Mouse (Mus musculus) midbrain, embryonic 16.5 days (tissue): ENCODE measurements around the gene Samd14. TPM values are rescaled to one million over a fixed set of nuclear protein-coding genes. Genes with fewer than 3 reads are reported as not detected.
"Not testable (repeated sequence)": the region's sequence is repeated elsewhere in the genome, so short reads cannot be mapped to it uniquely, and the experiment has no call there.

Source experiments
- ATAC-seq: fragments of 200-750 bp; cut with Nextera tagmentation; 2 replicates; pipeline ENCODE4 v1.8.0; 2017; ENCODE audit warnings: moderate TSS enrichment
- H3K27ac ChIP-seq: fragments of 300-500 bp; sonication (generic); 2 replicates; pipeline ENCODE4 v1.5.1; 2014; ENCODE audit warnings: mild to moderate bottlenecking, low read length, mixed read lengths
- H3K27me3 ChIP-seq: fragments of 300-500 bp; sonication (generic); 2 replicates; pipeline ENCODE4 v1.6.1; 2014; ENCODE audit warnings: low read depth, low read length, mixed read lengths; ENCODE audit not compliant: control insufficient read depth, insufficient read depth
- H3K36me3 ChIP-seq: fragments of 300-500 bp; sonication (generic); 2 replicates; pipeline ENCODE4 v1.6.1; 2014; ENCODE audit warnings: mild to moderate bottlenecking, low read length, moderate library complexity, mixed read lengths; ENCODE audit not compliant: control insufficient read depth, insufficient read depth
- H3K4me1 ChIP-seq: fragments of 300-500 bp; sonication (generic); 2 replicates; pipeline ENCODE4 v1.6.1; 2014; ENCODE audit warnings: mild to moderate bottlenecking, low read length, mixed read lengths; ENCODE audit not compliant: control insufficient read depth, insufficient read depth
- H3K4me2 ChIP-seq: fragments of 300-500 bp; sonication (generic); 2 replicates; pipeline ENCODE4 v1.6.1; 2014; ENCODE audit warnings: mild to moderate bottlenecking, low read length, mixed read lengths
- H3K4me3 ChIP-seq: fragments of 300-500 bp; sonication (generic); 2 replicates; pipeline ENCODE4 v1.5.1; 2014; ENCODE audit warnings: low read depth, mild to moderate bottlenecking, low read length, moderate library complexity, mixed read lengths
- H3K9ac ChIP-seq: fragments of 300-500 bp; sonication (generic); 2 replicates; pipeline ENCODE4 v1.6.1; 2014; ENCODE audit warnings: low read depth, low read length, mixed read lengths
- H3K9me3 ChIP-seq: fragments of 300-500 bp; sonication (generic); replicated peaks from 2 replicates; pipeline ENCODE4 v1.6.1; 2014; ENCODE audit warnings: mild to moderate bottlenecking, low read length, mixed read lengths; ENCODE audit not compliant: control insufficient read depth, poor library complexity, severe bottlenecking
- WGBS: fragments of 180-500 bp; shearing (Covaris S2); extraction: QIAGEN DNeasy Blood & Tissue Kit; methylation state at CpG from one replicate; pipeline ENCODE4 v1.1.7; 2014; 5-methylcytosine and 5-hydroxymethylcytosine counted together
- polyA plus RNA-seq: library from polyadenylated mRNA; unstranded; fragments of >200 nt; fragmentation: Nextera tagmentation; extraction: Ambion mirVana; gene quantifications from 2 replicates; pipeline ENCODE4 v1.2.1, GENCODE M21; 2015

Samd14 gene
- polyA plus RNA-seq, 1 experiment from 2014 or later, result 171 TPM

GRCm38 (mm10) chr11:95008661-95009628, 734 bp upstream of the Samd14 start:
- Histone ChIP-seq H3K4me2 (peak overlapping the region; percentile 97), H3K36me3 (peaks cover 16% of the 10 kb centered on the region), H3K9ac (peak overlapping the region; percentile 99), H3K9me3 (no peaks in the 10 kb centered on the region), H3K4me3 (peak overlapping the region; percentile 81), H3K4me1 (peaks cover 59% of the 10 kb centered on the region), H3K27ac (peak overlapping the region; percentile 94), H3K27me3 (no peaks in the 10 kb centered on the region)
- peak; percentile 22 for ATAC-seq
- WGBS, result 27% methylated on average over 15 of the region's 15 CpGs

- H3K4me1 ChIP-seq, result peaks cover 62% of the 10 kb centered on the region
- peaks cover 13% of the 10 kb centered on the region for H3K36me3 ChIP-seq
- peak overlapping the region; percentile 94 for H3K27ac ChIP-seq
- no peaks in the 10 kb centered on the region for H3K9me3 ChIP-seq
- ATAC-seq, result peak; percentile 61
- peak overlapping the region; percentile 81 for H3K4me3 ChIP-seq
- H3K4me2 ChIP-seq, result peak overlapping the region; percentile 97
- H3K9ac ChIP-seq, result peak overlapping the region; percentile 99
- H3K27me3 ChIP-seq, result no peaks in the 10 kb centered on the region
- WGBS, result under 1% methylated on average over 32 of the region's 40 CpGs
Observed at GRCm38 (mm10) chr11:95010141-95010739, 561 bp downstream of the Samd14 start.

- H3K4me1 ChIP-seq, result peaks cover 63% of the 10 kb centered on the region
- H3K4me2 ChIP-seq, result peak overlapping the region; percentile 97
- peaks cover 13% of the 10 kb centered on the region for H3K36me3 ChIP-seq
- H3K27me3 ChIP-seq, ATAC-seq, H3K9me3 ChIP-seq: not testable (repeated sequence)
- peak overlapping the region; percentile 94 for H3K27ac ChIP-seq
- H3K4me3 ChIP-seq, result peak overlapping the region; percentile 81
- 3% methylated on average over 4 of the region's 4 CpGs for WGBS
- H3K9ac ChIP-seq, result peak overlapping the region; percentile 99
Observed at GRCm38 (mm10) chr11:95010841-95011403, 1.2 kb downstream of the Samd14 start.

GRCm38 (mm10) chr11:95011416-95011815, 1.7 kb downstream of the Samd14 start:
- peaks cover 58% of the 10 kb centered on the region for H3K4me1 ChIP-seq
- WGBS, result 13% methylated on average over 1 of the region's 1 CpGs
- ATAC-seq, result no peak
- peak overlapping the region; percentile 97 for H3K4me2 ChIP-seq
- H3K36me3 ChIP-seq, result peaks cover 18% of the 10 kb centered on the region
- H3K4me3 ChIP-seq, result peak overlapping the region; percentile 81
- H3K9me3 ChIP-seq, result no peaks in the 10 kb centered on the region
- no peaks in the 10 kb centered on the region for H3K27me3 ChIP-seq
- peak overlapping the region; percentile 69 for H3K27ac ChIP-seq
- H3K9ac ChIP-seq, result peak overlapping the region; percentile 99

GRCm38 (mm10) chr11:95012075-95012474, 2.4 kb downstream of the Samd14 start:
- H3K4me1 ChIP-seq, result peaks cover 53% of the 10 kb centered on the region
- 48% methylated on average over 3 of the region's 3 CpGs for WGBS

GRCm38 (mm10) chr11:95012487-95012886, 2.8 kb downstream of the Samd14 start:
- H3K9me3 ChIP-seq, result no peaks in the 10 kb centered on the region

More at GRCm38 (mm10) chr11:95012075-95012474, 2.4 kb downstream of the Samd14 start:
- peak overlapping the region; percentile 69 for H3K27ac ChIP-seq
- H3K36me3 ChIP-seq, result peaks cover 18% of the 10 kb centered on the region
- peak overlapping the region; percentile 81 for H3K4me3 ChIP-seq
- H3K27me3 ChIP-seq, result no peaks in the 10 kb centered on the region
- H3K9me3 ChIP-seq, result no peaks in the 10 kb centered on the region
- peak overlapping the region; percentile 97 for H3K4me2 ChIP-seq
- no peak for ATAC-seq
- H3K9ac ChIP-seq, result peak overlapping the region; percentile 99

GRCm38 (mm10) chr11:95015484-95015883, 5.8 kb downstream of the Samd14 start:
- Histone ChIP-seq H3K9ac (0 out of 2 replicates have a peak overlapping the region, but pooled peaks have one; percentile 34), H3K4me3 (no peak overlapping the region), H3K27ac (no peak overlapping the region), H3K4me2 (no peak overlapping the region), H3K4me1 (peaks cover 31% of the 10 kb centered on the region), H3K36me3 (peaks cover 30% of the 10 kb centered on the region), H3K9me3 (no peaks in the 10 kb centered on the region), H3K27me3 (no peaks in the 10 kb centered on the region)
- 72% methylated on average over 3 of the region's 3 CpGs for WGBS
- no peak for ATAC-seq

More at GRCm38 (mm10) chr11:95012487-95012886, 2.8 kb downstream of the Samd14 start:
- Histone ChIP-seq H3K27ac (peak overlapping the region; percentile 69), H3K36me3 (peaks cover 18% of the 10 kb centered on the region), H3K4me3 (peak overlapping the region; percentile 81), H3K27me3 (no peaks in the 10 kb centered on the region), H3K4me2 (peak overlapping the region; percentile 97), H3K4me1 (peaks cover 49% of the 10 kb centered on the region), H3K9ac (peak overlapping the region; percentile 99)
- 23% methylated on average over 3 of the region's 3 CpGs for WGBS
- ATAC-seq, result no peak

GRCm38 (mm10) chr11:95022237-95022992, 12.7 kb downstream of the Samd14 start:
- no peaks in the 10 kb centered on the region for H3K9me3 ChIP-seq
- no peaks in the 10 kb centered on the region for H3K4me1 ChIP-seq
- no peak for ATAC-seq
- H3K9ac ChIP-seq, result no peak overlapping the region
- no peak overlapping the region for H3K4me3 ChIP-seq
- no peak overlapping the region for H3K27ac ChIP-seq
- H3K27me3 ChIP-seq, result no peaks in the 10 kb centered on the region
- 79% methylated on average over 10 of the region's 10 CpGs for WGBS
- H3K36me3 ChIP-seq, result peaks cover 55% of the 10 kb centered on the region
- no peak overlapping the region for H3K4me2 ChIP-seq
